Mouse (Mus musculus): ENCODE data around the gene Pde7b.

The Pde7b gene

GRCm38 (mm10) chr10:20654187-20654586 lies 70.7 kb downstream of the Pde7b start:
- no peak for DNase-seq (ENCODE audit: low read depth, low spot score)

- no peak for DNase-seq (ENCODE audit: low read depth, low spot score)
These were observed 71.6 kb downstream of the Pde7b start for GRCm38 (mm10) chr10:20653299-20653698.

GRCm38 (mm10) chr10:20636381-20636780 lies 88.5 kb downstream of the Pde7b start:
- DNase-seq (ENCODE audit: low read depth, low spot score): no peak

- no peak for DNase-seq (ENCODE audit: low read depth, low spot score)
These were observed 91.8 kb downstream of the Pde7b start for GRCm38 (mm10) chr10:20633085-20633415.

- DNase-seq (ENCODE audit: low read depth, low spot score): no peak
These were observed 92.4 kb downstream of the Pde7b start for GRCm38 (mm10) chr10:20632256-20633084.

- DNase-seq (ENCODE audit: low read depth, low spot score): no peak
These were observed 94.8 kb downstream of the Pde7b start for GRCm38 (mm10) chr10:20630122-20630521.

- DNase-seq (ENCODE audit: low read depth, low spot score): no peak
These were observed 99.0 kb downstream of the Pde7b start for GRCm38 (mm10) chr10:20625702-20626375.

GRCm38 (mm10) chr10:20621661-20622454 lies 103.0 kb downstream of the Pde7b start:
- no peak for DNase-seq (ENCODE audit: low read depth, low spot score)

GRCm38 (mm10) chr10:20606007-20606406 lies 118.9 kb downstream of the Pde7b start:
- DNase-seq (ENCODE audit: low read depth, low spot score): no peak

GRCm38 (mm10) chr10:20595107-20595810 lies 129.6 kb downstream of the Pde7b start:
- DNase-seq (ENCODE audit: low read depth, low spot score): no peak

- no peak for DNase-seq (ENCODE audit: low read depth, low spot score)
These were observed 130.9 kb downstream of the Pde7b start for GRCm38 (mm10) chr10:20594015-20594414.

GRCm38 (mm10) chr10:20590100-20590499 lies 134.8 kb downstream of the Pde7b start:
- no peak for DNase-seq (ENCODE audit: low read depth, low spot score)

- no peak for DNase-seq (ENCODE audit: low read depth, low spot score)
These were observed 138.9 kb downstream of the Pde7b start for GRCm38 (mm10) chr10:20585959-20586358.

GRCm38 (mm10) chr10:20575002-20575401 lies 149.9 kb downstream of the Pde7b start:
- no peak for DNase-seq (ENCODE audit: low read depth, low spot score)

GRCm38 (mm10) chr10:20574414-20574813 lies 150.5 kb downstream of the Pde7b start:
- DNase-seq (ENCODE audit: low read depth, low spot score): no peak

- no peak for DNase-seq (ENCODE audit: low read depth, low spot score)
These were observed 153.4 kb downstream of the Pde7b start for GRCm38 (mm10) chr10:20571521-20571920.

GRCm38 (mm10) chr10:20568630-20569029 lies 156.2 kb downstream of the Pde7b start:
- DNase-seq (ENCODE audit: low read depth, low spot score): no peak

GRCm38 (mm10) chr10:20567684-20568236 lies 157.1 kb downstream of the Pde7b start:
- no peak for DNase-seq (ENCODE audit: low read depth, low spot score)

GRCm38 (mm10) chr10:20556477-20556876 lies 168.4 kb downstream of the Pde7b start:
- no peak for DNase-seq (ENCODE audit: low read depth, low spot score)

GRCm38 (mm10) chr10:20551341-20551740 lies 173.5 kb downstream of the Pde7b start:
- no peak for DNase-seq (ENCODE audit: low read depth, low spot score)

- no peak for DNase-seq (ENCODE audit: low read depth, low spot score)
These were observed 174.1 kb downstream of the Pde7b start for GRCm38 (mm10) chr10:20550771-20551170.

All from retina, adult 2 months (tissue).